Mouse (Mus musculus) thymus, postnatal 25 days (tissue): ENCODE data around the gene Gm20388.

Experiments used
- DNase-seq: peaks from one replicate; pipeline ENCODE4 v3.0.0; 2022

Gm20388 gene

DNA sequence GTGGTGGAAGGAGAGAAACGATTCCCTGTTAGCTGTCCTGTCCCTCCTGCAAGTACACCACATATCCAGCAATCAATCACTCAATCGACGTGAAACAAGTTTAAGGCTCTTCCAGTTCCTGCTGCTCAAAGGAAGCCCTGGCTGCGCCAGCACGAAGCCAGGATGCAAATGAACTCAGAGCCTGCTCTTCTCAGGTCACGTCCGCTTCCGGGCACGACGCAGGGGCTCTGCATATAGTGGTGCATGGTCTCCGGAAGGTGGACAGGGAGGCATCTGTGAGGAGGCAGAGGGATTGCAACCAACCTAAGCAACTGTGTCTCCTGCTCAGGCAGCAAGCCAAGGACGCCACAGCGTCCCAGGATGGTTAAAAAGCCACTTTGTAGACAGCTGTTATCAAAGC, 985.0 kb downstream of the Gm20388 start:
- DNase-seq: no peak

DNA sequence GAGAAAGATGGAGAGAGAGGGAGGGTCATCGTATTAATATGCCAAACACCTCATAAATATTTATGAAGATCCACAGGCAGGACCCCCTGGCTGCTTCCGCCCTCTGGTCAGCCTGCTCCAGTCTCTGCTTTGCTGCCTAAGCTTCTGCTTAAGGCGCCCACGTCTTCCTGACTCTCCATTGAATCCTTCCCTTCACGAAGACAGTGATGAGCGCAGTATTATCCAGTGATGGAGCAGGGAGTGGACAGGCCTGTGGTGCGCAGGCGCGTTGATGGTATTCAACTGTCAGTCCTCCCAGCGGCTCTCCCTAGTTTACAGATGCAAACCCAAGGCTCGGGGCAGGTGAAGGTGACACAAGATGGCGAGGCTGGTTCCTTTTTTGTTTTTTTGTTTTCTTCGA, 985.6 kb downstream of the Gm20388 start:
- no peak for DNase-seq

DNA sequence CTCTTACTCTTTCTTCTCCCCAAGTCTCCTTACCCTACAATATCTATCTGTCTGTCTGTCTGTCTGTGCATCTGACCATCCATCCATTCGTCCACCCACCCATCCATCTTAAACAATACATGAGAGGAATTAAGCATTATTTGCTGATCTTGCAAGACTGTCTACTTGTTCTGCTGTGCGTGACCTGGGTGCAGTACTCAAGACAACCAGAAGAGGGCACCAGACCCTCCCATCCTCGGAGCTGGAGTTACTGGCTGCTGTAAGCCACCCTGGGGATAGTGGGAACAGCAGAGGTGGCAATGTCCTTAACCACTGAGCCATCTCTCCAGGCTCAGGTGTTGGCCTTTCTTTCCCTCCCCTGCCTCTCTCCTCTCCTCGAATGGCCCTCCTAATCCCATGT, 987.4 kb downstream of the Gm20388 start:
- DNase-seq: peak; percentile 52

DNA sequence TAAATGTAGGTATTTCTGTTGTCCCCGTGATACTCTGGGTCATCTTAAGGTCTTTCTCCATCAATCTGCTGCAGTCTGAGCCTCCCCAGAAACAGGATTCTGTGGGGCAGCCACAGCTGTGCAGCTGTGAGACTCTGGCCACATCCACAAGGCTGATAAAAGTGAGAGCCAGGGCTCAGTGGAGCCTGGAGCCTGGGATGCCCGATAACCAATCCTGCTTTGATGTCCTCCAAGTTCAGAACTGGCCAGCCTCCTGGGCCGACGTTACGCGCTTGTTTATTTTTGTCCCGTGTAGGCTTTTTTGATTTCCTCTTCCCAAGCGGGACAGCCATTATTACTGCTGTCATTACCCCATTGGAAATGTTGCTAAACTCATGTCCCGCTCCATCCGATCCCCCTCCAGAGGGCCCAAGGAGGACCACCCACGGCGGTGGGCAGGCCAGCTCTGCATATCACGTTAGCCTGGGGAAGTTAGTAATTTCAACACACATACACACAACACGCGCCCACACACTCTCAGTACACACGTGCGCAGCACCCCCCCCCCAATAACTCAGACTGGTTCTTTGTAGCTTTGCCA, 988.3 kb downstream of the Gm20388 start:
- DNase-seq: no peak

DNA sequence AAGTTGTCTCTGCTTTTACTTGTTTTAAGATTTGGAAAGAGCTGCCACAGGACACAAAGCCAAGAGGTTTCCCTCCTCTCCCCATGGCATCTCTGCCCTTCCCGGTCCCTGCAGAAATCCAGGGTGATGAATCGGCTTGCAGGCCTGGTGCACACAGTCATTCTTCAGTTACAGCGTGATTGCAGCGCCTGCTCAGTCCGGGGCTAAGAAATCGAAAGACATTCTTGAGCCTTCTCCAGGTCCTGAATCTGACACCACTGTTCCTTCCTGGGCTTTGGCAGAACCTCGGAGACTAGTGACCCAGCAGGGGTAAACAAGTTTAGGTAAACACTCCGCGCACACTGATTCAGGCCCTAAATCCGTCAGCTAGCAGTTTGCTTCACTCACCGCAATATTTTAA, 991.7 kb downstream of the Gm20388 start:
- DNase-seq: no peak

DNA sequence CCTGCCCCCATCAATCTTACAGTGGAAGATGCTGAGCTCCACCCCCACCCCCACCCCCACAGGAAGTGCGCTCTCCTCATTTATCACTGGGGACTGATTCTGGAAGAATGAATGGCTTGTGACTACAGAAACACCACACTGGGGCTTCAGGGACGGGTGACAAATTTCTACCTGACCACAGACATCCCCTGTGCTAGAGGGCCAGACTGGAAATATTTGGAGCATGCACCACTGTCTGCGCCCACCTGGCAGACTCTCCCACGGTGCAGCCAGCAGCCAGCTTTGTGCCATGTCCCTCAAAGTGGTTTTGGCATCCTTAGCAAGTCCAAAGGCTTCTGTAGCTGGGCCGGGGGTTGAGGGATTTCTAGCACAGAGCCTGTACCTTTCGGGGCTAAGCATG, 997.0 kb downstream of the Gm20388 start:
- no peak for DNase-seq

DNA sequence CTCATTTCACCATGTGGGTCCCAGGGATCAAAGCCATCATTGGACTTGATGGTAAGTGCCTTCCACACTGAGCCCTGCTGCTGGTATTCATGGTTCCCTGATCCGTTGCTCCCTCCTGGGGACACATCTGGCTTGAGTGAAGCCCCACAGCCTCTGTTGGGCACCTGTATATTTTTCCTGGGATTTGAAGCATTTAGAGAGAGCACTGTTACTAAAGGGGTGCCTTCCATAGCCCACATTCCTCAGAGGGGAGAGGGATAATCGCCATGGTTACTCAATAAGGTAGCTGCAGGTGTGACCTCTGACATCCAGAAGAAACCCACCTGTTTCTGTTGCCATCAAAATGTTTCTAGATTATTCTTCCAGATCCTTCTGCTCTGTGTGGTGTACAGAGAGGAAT, 1000.3 kb downstream of the Gm20388 start:
- no peak for DNase-seq

DNA sequence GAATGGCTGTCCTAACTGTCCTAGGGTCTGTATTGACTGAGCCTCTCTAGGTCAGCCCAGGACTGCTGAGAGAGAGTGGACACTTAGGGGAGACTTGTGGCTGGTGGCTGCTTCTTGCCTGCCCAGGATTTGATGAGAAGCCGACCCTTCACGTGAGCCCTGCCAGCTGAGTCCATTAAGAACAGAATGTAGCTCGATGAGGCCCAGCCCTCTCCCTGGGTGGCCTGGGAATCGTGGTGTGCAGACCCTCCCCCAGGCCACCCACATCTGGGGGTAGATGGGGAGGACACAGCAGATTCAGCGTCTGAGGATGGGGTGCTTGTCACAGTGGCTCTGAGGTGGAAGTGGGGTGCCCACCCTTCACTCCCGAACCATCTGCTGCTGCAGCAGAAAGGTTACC, 1001.8 kb downstream of the Gm20388 start:
- DNase-seq: no peak

DNA sequence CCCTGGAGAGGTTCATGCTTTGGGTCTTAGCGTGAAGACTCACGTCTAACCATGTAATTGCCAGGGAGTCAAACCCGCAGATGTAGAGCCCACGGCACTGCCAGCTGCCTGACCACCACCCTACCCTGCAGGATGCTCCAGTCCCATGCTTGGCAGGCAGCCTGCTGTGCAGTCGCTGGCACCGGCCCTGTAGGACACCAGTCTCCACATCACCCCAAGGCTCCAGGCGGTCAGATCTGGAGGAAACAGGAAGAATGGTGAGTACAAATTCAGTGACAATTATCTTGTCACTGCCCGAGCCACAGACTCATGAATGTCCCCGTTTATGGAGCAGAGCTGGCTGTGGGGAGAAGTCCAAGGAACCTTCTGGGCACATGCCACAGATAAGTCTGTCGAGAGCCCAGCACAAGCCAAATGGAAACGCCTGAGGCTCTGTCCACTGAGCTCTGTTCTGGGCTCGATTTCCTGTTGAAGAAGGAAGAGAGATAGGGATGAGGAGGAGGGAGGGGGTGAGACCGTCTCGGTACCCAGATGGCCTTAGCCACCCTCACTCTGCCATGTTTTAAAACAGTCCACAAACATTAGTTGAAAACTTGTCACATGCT, 1006.3 kb downstream of the Gm20388 start:
- no peak for DNase-seq

DNA sequence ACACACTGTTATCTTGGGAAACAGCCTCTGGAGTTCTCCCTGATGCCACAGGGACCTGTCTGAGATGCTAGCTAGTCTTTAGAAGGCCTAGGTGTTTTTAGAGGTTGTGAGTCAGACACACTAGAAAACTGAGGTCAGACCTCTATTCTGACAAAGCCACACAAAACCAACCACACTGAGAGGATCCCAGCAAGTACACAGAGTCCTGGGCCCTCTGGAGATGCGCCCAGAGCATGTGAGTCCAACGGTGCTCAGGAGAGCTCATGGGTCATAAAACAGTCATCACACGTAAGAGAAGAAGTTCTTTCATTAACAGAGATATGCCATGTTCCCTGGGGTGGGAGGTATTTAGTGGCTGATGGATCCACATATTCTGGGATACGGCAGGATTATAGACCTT, 1009.9 kb downstream of the Gm20388 start:
- no peak for DNase-seq

DNA sequence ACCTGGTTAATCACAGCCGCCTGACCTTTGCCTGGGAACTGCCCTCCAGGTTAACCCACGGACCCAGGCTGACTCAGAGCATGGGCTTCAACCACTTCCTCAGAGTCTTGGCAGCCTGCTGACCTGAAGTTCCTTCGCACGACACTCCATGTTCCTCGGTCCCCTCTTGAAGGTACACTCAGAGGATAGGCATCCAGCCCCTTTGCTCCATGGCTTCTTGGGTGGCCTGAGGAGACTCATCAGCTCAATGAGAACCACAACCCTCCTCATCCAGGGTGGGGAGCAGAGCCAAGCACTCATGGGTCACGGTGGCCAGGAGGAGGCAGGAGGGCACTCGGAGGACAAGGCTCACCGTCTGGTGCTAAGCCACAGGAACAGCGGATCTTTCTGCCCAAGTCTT, 1015.6 kb downstream of the Gm20388 start:
- no peak for DNase-seq

DNA sequence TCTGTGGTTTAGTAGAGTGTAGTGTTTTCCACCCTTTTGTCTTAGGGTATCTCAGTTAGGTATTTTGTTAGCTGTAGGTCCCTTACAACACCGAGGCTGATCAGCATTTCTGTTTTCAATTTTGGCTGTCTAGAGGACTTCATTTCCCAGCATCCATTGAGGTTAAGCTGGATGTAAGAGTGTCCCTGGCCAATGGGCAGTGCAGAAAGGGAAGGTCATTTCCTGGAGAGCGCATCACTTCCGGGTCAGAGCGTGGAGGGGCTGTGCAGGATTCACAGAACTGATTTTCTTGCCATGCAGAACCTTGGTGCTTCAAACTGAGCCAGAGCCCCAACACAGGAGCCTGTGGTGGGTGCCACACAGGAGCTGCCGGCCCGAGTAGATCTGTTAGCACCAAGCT, 1017.4 kb downstream of the Gm20388 start:
- DNase-seq: no peak

DNA sequence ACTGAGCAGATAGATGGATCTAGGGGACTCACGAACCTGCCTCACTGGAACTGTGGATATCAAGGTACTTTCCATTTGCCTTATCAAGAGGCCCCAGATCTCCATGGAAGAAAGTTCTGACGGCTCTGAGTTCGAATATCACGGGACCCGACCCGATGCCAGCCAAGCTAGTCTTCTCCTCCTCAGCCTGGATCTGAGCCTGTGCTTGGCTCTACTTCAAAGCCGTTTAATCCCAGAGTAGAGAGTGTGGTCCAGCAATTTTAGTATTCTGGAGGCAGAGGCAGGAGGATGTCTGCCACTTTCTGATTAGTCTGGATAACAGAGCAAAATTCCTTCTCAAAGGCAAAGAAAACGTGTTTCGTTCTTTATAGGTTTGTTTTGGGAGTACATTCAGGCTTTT, 1024.0 kb downstream of the Gm20388 start:
- no peak for DNase-seq

DNA sequence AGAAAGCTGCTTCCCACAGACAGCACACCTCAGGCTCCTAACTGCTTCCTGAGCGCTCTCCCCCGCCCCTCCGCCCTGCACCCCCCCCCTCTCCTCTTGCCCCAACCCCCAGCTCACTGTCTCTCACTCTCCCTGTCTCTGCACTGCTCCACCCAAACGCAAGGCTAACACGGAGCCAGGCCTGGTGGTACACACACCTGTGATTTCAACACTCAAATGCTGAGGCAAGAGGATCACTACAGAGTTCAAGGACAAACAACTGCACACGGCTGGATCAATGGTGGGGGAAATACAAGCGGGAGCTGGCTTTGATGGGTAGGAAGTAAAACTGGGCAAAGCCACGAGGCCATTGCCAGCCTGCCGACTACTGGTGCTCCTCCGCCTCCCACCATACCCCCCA, 1026.0 kb downstream of the Gm20388 start:
- DNase-seq: no peak

DNA sequence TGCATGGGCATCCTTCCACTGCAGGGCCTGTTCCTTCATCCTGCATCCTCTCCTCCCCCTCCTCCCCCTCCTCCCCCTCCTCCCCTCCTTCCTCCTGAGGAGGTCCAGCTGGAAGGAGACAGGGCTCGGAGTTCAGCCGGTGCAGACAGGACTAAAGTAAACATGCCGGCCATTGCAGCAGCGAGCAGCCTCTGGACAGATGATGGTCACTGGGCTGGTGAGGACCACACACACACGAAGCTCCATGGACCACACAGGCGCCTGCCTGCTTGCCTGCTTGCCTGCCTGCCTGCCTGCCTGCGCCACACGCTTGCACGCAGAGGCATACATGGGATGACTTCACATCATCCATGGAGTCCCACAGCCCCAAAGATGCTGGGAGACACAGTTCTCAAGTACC, 1026.8 kb downstream of the Gm20388 start:
- DNase-seq: no peak

DNA sequence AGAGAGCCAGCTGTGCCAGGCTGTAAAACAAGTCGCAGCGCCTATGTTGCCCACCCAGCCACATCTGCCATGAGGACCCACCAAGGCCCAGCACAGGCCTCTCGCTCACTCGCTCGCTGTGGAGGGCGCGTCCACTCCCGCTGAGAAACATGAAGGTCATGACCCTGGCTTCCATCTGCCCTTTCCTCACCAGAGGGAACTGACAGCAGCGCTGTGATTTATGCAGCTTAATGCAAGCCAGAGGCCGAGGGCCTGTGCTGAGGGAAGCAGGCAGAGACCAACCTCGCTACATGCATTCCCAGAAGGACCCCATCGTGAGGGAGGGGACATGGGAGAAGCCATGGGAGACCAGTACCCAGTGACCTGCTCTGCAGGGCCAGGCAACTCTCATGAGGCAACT, 1029.6 kb downstream of the Gm20388 start:
- DNase-seq: no peak

DNA sequence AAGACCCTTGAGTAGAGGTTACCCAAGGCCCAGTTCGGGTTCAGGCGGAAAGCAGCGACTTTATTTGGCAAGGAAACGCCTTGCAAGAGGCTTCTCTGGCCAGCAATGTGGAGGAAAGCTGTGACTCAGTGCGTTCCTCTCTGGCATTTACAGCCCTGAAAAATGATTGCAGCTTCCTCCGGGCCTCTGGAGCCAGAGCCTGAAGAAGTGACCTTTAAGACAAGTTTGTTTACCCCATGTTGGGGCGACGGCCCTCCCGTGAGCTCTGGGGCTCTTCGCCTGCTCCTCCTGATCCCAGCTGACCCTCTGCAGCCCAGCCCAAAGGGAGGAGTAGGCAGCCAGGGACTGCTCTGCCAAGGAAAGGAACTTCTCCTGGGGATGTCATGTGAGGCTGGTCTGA, 1036.6 kb downstream of the Gm20388 start:
- DNase-seq: no peak

DNA sequence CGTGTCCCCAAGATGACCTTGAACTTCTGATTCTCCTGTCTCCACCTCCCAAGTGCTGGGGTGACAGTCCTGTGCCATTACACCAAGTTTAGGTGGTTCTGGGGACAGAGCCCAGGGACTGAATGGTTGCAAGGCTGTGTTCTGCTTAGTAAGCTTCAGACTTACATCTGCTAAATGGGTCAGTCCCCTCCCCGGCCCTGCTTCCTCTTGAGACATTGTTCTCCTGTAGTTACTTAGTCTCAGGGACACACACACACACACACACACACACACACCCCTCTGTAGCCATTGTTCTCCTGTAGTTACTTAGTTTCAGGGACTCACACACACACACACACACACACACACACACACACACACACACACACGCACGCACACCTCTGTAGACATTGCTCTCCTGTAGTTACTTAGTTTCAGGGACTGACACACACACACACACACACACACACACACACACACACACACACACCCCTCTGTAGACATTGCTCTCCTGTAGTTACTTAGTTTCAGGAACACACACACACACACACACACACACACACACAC, 1037.5 kb downstream of the Gm20388 start:
- no peak for DNase-seq

DNA sequence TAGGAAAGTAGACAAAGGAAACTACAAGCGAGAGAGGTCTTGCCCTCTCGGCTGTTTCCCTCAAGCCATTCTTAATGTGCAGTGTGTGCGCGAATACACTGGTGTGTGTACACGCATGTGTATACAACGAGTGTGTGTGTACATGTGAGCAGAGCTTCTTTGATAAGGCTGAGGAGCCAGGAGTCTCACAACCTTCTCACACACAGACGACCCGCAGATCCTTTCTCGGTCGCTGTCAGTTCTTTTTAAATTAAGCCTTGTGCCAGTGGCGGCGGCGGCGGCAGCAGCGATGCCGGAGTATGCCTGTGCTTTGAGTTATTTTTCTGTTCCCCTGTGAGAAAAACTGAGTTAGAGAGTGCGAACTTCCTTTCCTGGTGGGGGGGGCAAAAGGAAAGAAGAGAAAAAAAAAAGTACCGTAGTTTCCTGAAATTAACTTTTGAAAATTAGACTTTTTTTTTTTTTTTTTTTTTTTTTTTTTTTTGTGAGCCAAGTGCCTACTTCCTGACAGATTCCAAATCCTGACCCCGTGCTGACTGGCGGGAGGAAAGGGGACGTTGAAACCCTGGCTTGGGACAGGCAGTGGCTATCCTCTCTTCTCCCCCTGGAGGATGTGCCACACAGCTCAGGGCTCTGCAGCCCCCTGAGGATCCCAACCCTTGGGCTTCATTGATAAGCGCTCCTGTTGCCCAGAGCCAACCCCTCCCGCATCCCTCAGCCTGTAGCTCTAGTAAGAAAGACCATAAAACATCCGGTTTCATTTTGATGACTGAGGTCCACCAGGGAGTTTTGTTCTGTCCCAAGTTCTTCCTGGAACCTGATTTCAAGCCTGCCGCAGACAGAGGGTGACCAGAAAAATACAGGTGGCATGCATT, 1038.2 kb downstream of the Gm20388 start:
- DNase-seq: no peak

DNA sequence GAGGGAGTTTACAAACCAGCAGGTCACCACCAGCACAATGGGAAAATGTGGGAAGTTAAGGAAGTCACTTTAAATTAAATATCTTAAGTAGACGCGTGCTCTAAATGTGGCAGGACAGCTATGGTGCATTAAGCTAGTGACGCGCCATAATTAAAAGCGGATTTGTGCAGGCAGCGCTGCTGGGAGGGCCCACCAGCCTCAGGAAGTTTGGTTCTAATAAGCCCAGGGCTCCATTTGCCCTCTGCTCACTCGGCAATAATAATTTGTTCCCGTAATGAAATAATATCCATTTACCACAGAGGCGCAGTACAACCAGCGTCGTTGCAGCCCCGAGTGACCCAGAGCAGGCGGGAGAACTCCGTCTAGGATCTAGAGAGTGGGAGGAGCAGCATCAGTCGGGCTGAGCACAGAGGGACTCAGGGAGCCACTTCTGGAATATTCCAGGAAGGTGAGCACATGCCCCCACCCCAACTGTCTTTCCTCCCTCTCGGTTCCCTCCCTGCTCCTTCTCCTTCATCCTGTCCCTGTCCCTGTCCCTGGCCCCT, 1040.1 kb downstream of the Gm20388 start:
- no peak for DNase-seq

DNA sequence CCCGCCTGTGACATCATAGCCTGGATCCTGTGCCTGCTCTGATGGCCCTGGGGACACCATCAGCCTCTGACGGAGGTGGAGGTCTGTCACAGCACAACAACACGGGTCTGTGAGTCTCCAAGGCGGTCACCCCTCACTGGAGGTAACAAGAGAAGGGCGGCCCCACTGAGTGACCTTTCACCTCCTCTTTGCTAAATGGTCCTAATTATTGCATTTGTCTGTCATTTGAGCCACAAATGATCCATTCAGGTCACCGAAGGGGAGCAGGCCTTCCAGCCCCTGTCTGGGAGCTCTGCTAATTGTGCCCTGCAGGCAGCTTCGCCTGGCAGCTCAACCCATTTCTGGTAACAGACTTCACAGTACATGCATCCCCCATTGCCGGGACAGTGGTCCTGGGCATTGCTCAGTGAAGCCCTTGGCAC, 1048.8 kb downstream of the Gm20388 start:
- no peak for DNase-seq

DNA sequence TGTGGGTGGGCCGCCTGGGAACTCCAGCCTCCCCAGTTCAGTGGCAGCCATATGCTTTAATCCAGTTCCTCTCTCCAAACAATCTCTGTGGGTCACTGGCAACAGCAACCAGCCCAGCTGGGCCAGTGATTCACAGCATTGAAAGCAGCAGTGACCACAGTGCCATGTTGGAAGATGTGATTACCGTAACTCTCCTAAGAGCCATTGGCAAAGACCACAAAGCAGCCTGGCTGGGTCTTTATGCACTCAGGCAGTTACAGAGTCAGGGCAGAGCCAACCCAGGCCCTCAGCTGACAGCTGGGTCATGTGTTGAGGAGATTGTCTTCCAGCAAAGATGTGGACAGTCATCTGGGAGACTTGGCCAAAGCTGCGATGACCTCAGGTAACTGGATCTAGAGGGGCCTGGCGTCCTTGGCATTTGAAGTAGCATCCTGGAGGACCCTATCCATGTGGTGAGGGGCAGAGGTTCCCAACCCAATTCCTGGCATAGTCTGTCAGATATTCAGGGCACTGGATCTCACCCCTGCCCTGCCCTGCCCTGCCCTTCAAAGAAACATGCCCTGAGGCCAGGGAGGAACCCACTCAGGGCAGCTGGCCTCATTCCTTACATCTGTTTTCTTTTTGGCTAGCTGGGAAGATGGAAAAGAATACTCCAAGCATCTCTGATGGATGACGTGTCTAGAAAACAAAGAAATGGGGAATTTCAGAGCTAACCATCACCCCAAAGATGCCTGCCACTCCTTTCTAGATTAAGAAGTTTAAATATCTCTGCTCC, 1052.2 kb downstream of the Gm20388 start:
- DNase-seq: no peak

DNA sequence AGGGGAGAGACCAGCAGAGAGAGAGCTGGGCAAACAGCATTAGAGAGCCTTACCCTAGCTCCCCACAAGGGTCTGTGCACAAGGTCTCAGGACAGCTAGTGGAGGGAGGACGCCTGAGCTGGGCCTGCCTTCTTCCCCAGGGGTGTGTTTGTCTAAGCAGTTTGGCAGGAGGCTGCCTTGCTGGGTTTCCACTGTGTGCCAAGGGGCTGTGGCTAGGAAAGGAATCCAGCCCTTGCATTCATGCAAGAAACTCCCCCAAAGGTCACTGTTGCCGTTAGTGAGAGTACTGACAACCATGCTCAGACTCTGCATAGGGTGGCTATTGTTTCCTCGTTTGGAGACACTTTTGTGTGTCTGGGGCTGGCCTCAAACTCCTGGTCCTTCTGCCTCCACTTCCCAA, 1055.9 kb downstream of the Gm20388 start:
- DNase-seq: no peak
